Mouse (Mus musculus) gastrocnemius, postnatal 14 days (tissue): Measurements from ENCODE around the gene Psmb7. TPM values are rescaled to one million over a fixed set of nuclear protein-coding genes. Genes with fewer than 3 reads are reported as not detected.

Experiments used
- DNase-seq: peaks from one replicate; pipeline ENCODE4 v3.0.0; 2021; ENCODE audit warnings: mixed read lengths
- intact Hi-C: fragments of 180-260 bp; cut with DNase I; formaldehyde crosslinking; loops from one replicate; pipeline ENCODE4 v1.15.1; 2025; ENCODE audit warnings: low total_unique reads
- total RNA-seq, 2 experiments: library from RNA; stranded (reverse); gene quantifications; 2 replicates each; pipeline ENCODE4 v1.2.3; 2021

Gene Psmb7
- total RNA-seq, 2 experiments from 2014 or later, result 280 to 288 TPM

DNA sequence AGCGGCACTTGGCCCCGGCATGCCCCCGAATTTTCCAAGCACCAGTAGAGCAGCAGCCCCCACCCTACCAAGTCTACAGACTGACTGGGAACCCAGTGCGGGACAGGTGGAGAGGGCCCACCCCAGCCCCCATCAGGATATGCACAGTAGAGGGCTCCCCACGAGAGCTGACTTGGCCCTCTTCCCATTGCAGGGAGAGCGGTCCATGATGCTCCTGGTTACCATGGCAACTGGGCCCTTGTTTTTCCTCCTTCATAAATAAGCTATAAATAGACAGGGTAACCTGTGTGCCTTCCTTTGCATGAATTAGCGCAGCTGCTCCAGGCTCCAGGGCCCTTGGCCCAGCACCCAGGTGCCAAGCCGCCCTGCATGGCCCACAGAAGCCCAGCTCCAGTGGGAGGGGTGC, 3.3 kb upstream of the Psmb7 start:
- no peak for DNase-seq
- intact Hi-C loops, result no loop called here

DNA sequence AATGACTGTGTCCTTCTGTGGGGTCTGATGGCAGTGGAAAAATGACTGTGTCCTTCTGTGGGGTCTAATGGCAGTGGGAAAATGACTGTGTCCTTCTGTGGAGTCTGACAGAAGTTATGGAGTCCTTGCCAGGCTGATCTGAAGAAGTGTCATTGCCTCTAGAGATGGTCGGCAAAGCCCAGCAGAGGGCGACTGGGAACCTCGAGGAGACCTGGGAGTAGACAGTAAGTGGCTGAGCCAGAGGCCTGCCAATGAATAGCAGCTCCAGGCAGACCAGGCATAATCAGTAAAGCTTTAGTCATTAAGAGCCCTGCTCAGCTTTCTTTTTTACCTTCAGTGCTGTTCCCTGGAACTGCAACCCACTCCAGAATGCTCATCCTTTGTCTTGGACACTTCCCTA, 2.0 kb upstream of the Psmb7 start:
- intact Hi-C loops, result no loop called here
- peak; percentile 68 for DNase-seq

DNA sequence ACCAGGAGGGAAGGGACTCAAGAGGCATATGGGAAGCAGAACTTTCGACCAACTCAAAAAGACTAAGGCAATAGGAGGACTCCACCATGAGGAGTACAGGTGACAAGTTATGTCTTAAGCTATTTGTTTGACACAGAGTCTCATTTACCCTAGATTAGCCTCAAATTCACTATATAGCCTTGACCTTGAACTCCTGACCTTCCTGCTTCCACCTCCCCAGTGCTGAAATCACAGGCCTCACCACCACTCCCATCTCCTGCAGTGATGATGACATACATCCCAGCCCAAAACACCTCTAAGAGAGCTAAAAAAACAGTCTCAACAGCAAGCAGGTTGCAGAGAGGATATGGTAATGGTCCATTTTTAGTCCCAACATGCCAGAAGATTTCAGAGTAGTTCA, 2.1 kb downstream of the Psmb7 start:
- intact Hi-C loops, result no loop called here
- no peak for DNase-seq

DNA sequence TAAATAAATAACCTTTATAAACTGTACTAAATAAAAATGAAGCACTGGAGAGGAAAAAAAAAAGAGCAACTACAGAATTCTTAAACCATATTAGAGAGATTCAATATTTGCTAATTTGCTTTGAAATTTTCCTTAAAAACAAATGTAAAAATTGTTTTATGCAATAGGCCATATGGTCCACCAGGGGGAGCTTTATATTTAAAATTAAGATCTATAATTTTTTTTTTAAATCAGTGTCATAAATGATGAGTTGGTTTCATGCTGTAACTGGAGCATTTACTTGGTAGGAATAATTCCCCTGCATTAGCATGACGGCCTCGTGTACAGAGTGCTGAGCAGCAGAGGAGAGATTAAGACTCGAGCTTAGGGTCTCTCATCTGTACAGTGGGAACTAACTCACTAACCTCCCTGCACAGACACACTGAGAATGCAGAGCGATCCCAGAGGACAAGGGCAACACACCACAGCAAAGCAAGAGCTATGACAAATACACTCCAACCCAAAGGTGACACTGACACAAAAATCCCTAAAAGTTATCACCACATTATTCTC, 6.1 kb downstream of the Psmb7 start:
- no peak for DNase-seq
- intact Hi-C loops, result no loop called here

DNA sequence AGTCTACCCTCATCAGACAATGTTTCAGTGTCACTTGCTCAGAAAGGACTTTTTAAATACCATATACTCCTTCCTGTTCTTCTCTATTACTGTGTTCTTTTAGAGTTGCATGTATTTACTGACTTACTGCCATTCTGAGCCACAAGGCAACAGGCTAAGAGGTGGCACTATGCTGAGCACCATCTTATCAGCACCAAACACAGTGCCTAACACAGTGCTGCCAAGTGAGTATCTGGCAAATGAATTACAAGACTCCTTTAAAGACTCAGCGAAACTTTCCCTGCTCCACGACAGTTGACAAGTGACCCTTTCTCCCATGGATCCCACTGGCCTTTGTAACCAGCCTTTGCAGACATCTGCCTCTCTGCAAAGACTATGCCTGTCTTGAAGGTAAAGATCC, 13.3 kb downstream of the Psmb7 start:
- intact Hi-C loops, result no loop called here

DNA sequence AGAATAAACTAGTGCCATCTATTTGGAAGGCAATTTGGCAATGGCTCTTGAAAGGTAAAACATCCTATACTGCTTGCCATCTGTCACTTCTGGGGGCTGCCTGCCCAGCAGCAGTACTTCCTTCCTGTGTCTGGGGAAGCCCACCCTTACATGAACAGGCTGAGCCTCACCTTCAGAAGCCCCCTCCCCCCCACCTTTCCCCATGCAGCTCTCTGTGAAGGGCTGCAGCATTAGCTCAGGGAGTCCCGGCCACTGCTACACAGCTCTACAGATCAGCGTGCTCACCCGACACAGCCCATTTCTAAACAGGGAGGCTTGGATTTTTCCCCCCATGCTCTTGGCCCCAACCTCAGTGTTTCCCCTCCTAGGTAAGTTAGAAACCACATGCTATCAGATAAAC, 14.4 kb downstream of the Psmb7 start:
- no peak for DNase-seq
- intact Hi-C loops, result no loop called here

More for the DNA sequence above, 13.3 kb downstream of the Psmb7 start:
- DNase-seq, result no peak

DNA sequence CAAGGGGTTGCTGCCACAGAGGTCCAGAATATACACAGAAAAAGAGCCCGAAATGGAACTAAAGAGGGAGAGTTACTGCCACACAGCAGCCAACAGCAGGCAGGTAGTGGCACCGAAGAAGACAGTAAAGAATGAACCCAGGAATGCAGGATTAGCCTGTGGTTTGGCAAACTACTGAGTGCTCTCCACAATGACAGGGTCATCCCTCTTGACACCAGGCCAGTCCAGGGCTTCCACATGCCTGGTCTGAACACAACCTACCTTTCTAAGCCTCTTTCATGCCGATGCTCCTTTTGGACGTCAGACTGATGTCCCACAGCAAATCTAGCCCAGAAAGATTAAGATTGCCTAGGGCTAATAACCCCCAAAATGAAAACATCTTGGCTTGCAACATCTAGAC, 15.1 kb downstream of the Psmb7 start:
- no peak for DNase-seq
- intact Hi-C loops, result no loop called here

DNA sequence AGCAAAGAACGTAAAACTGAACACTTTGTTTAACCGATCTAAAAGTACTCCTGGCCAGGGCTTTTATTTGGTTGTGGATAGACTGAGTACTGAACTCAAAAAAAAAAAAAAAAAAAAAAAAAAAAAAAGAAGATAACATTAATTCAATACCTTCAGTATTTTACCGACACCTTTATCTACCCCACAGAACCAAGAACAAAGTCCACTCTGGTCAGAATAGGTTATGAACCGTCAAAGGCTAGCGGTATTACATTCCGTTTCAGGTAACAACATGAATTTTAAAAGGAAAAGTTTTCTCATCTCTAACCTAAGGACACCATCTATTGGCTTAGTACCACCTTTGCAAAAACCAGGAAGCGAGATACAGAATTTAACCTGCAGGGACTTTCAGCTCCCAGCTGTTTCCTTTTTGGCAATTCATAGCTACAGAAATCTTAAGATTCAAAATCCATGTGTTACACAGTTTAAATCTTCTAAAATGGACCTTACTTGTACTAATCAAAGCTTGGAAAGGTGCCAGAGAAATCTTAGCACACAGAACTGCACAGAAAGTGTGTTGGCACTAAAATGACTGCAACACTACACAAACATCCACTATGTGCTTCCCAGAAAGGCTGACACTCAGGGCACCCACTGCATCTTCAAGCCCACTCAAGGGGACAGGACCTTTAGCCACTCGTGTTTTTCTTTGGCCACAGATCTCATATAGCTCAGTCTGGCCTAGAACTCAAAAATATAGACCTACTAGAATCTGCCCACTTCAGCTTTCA, 19.9 kb downstream of the Psmb7 start:
- no peak for DNase-seq

DNA sequence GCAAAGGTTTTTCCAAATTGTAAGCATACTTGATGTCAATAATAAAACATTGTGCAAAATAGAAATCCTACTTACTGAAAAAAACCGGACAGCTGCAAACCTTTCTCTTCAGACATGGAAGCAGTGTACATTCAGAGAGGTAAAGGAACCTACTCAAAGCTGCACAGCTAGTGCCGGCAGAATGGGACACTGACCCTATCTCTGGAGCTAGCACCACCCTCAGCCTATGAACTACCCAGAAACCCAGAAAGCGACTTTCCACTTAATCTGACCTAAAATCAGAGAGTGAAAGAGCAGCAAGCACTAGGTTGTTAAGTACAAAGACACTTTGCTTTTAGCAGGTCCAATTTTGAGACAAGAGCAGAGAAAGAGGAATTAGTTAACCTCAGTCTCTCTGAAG, 20.5 kb downstream of the Psmb7 start:
- intact Hi-C loops, result no loop called here
- no peak for DNase-seq

More for the DNA sequence above, 19.9 kb downstream of the Psmb7 start:
- intact Hi-C loops, result no loop called here

DNA sequence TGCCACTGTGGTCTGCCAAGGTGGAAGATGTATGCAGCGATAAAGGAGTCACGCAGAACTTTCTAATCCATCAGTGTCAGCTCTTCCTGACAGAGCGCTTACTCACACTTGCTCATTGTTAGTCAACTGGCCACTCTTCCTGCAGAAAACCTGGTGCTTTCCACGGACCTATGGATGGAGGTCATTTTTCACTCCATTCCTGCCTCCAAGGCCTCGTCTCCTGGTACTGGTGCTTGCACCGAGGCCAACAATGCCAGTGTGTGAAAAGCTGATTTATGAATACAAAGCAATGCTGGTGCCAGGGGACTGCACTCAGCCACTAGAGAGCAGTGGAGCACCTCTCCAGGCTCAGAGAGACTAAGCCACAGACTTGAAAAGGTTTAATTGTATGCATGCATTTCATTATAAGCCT, 22.3 kb downstream of the Psmb7 start:
- intact Hi-C loops, result no loop called here
- DNase-seq, result no peak

DNA sequence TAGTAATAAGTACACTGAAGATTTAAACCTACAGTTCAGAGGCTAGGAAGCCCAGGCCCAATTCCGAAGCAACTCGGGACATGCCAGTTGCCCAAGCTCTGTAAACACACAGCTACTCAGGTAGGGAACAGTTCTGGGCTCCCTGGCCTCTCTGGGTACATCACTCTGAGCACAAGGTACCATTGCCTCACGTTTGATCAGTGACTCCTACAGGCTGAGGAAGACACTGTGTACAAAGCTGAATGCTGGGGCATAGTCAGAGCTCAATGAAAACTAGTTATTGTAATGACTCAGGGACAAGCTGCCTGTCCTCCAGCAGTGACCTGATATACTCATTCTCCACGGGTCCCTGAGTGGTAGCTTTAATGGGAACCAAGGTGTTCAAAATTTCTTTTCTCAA, 22.8 kb downstream of the Psmb7 start:
- intact Hi-C loops, result no loop called here
- no peak for DNase-seq

DNA sequence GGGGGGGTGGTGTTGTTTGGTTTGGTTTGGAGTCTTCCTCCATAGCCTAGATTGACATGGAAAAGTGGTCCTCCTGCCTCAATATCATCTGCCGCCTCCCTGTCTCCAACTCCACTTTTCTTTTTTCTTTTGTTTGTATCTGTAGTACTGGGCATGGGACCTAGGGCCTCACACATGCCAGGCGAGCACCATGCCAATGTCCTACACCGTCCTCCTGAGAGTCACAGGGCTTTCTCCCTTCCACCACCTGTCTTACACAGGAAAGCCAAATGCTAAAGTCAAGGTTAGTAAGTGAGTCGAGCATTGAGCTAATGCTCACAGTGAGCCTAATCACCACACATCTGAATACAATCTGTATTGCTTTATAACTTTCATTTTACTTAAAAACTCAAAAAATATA, 24.1 kb downstream of the Psmb7 start:
- no peak for DNase-seq
- intact Hi-C loops, result no loop called here

DNA sequence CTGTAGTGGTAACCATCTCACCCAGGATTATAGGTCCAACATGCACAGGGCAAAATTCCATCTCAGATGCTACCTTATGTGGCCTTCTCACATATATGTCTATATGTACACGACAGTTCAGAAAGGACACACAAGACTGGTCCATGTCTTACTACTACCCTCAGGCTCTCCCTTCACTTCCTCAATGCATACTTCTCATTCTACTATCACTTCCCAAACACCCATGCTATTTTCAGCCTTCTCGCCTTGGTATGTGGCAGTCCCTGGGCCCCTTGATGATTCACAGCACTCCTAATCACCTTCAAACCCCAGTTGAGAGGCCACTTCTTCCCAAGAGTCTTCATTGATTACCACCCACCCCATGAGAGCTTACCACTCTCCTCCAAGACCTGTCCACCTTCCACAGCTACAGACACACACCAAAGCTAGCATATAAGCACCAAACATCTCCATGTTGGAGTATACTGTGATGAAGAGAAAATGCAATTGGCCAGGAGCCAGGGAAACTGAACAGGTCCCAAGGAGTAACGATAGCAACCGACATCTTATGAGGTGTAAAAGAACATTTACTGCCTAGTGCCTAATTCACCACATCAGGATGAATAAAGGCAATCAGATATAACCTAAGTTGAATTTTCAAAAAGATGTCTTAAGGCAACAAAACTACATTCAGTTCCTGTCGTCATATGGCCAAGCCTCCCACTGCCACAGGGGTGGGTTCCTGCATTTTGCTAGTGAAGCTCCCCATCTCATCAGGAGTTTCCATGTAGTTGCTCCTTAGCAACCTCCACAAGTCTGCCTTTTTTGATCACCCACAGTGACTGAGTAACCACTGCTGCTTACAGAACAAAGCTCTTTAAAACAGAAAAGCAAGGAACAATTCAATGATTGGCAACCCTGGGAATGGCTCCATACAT, 26.7 kb downstream of the Psmb7 start:
- intact Hi-C loops, result no loop called here
- no peak for DNase-seq

DNA sequence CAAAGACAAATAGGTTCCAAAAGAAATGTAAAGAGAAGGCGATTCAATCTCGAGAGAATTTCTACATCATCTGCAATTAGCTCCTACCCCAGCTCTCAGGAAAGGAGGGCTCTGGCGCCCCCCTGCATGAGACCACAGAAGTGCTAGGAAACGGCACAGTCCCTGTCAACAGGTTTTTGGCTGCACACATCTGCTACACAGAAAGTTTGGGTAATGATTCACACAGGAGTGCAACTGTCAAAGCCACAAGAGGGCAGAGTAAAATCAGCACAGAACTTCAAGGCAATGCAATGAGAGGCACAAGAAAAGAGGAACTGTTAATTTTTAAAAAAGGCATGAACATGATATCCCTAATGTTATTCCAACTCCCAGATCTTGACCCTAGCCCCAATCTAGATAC, 27.8 kb downstream of the Psmb7 start:
- intact Hi-C loops, result no loop called here
- peak; percentile 18 for DNase-seq

DNA sequence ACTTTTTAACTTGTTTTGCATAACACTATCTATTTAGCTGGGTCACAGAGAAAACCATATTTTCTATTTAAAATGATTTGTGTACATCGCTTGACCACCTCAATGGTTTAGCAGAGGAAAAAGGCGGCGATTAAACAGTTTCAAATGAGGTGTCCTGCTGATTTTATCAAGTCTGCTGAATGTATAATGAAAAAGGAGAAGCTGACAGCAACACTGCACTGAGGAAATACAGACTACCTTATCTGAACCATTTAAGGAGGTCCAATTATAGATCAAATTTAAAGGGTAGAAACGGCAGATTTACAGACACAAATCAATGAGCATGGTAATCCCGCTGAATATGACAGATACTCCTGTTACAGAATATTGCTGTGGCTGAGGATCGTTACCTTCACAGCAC, 29.4 kb downstream of the Psmb7 start:
- intact Hi-C loops, result no loop called here
- DNase-seq, result no peak

DNA sequence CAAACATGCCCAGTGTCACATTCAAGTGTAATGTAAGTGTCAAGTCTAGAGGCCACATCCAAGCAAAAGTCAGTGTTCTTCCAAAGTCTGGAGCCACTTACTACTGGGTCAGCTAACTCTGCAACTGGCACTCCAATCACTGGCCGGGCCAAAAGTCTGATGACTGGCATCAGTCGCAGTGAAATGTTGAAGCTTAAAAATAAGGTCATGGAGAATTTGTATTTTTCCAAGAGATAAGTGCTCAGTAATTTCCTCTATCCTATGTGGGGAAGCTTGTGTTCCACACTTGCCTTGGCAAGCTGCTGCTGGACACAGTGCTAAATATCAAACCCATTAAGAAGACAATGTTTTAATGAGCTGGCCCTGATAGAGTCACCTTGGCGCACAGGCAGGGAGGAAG, 30.3 kb downstream of the Psmb7 start:
- intact Hi-C loops, result no loop called here
- no peak for DNase-seq

DNA sequence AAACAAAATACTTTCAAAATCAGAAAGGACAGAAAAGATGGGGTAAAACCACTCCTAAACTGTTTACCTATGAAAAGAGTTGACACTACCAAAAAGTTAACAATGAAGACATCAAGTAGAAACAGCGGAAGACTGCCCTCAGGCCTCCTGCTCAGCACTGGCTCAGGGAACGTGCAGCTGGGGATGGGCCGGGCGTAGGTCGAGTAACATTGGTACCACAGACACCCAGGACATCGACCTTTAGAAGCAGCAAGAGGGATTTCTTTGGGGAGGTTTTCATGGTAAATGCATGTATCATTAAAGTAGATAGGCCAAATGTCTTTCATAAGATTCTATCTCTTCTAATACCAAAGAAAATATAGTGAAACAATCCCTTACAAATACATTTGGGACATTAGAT, 31.3 kb downstream of the Psmb7 start:
- intact Hi-C loops, result no loop called here
- DNase-seq, result no peak

DNA sequence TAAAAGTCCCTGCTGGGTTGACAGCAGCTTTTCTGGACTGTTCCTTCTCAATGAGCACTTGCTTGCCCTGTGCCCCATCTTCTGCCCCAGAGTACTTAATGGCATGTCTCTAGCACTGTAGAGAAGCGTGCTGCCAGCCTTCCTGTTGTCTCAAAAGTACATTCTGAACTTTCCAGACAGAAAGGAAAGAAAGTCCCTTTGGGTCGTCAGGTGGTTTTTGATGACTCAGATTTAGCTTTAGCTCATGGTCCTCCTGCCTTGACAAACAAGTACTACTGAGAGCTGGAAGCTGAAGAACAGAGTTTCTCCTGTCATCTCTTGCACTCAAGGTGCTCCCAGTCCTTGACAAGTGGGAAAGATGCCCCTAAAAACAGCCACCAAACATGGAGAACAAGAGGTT, 33.7 kb downstream of the Psmb7 start:
- no peak for DNase-seq
- intact Hi-C loops, result no loop called here

DNA sequence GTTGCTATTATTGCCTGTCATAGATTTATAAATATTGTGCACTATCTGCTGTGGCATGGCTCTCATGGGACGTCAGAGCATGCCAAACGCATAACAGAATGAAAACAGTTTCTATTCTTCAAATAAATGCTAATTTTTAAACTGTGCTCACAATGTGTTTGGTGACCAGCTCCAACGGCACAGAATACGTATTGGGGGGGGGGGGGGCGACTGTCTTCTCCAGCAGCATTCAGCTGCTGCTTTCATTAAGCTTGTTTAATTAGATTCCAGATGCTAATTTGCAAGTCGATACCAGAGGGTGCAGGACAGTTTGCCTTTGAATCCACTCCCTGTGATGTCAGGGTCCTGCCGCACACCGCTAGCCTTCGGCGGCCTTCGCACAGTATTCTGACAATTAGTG, 34.6 kb downstream of the Psmb7 start:
- no peak for DNase-seq
- intact Hi-C loops, result no loop called here

DNA sequence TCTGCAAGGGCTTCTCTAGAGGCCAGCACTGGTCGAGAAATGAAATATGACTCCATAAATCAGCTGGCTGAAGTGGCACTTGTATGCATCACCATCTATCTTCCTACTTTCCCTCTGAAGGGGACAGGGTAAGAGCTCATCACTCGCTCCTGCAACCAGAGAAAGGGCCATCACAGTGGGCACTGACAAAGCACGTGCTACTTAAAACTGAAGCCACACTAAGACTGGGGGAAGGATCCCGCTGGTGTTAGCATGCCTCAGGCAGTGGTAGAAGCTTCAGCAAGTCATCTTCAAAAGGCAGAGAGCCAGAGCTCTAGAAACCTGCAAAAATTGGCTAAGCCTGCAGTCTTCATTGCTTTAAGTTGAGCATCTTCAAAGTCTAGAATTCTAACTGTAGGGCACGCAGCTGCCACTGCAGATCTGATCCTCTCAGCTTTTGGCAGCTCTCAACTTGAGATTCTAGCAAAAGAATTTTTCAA, 35.0 kb downstream of the Psmb7 start:
- no peak for DNase-seq
- intact Hi-C loops, result no loop called here

DNA sequence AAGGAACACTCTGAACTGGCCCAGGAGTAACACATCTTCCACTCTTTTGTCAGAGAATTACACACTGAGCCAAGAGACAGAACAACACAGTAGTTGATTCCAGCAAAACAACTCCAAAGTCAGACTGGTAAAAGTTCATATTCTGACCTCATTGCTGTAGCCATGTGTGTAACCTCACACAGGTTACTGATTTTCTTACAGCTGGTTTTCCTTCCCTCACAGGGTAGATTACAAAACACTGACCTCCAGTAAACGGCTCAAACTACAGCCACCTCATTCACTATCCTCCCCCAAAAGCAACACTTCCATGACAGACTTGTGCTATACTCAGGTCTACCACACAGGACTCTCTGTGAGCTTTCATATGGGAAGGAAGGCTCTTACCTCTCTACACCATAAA, 36.2 kb downstream of the Psmb7 start:
- DNase-seq, result no peak
- intact Hi-C loops, result no loop called here
